Mouse (Mus musculus) C2C12 (cell line): ENCODE results near the gene Zic5.

Experiments used
- CEBPB ChIP-seq: IDR thresholded peaks from one replicate; pipeline ENCODE4 v1.6.1; 2011; ENCODE audit warnings: low read depth, mild to moderate bottlenecking, control low read depth, moderate library complexity
- CTCF ChIP-seq: IDR thresholded peaks from one replicate; pipeline ENCODE4 v1.5.1; 2011; ENCODE audit not compliant: control insufficient read depth, insufficient read depth, insufficient read length
- MAX ChIP-seq: IDR thresholded peaks from one replicate; pipeline ENCODE4 v1.6.1; 2011; ENCODE audit warnings: mild to moderate bottlenecking, control low read depth
- MYOD1 ChIP-seq: IDR thresholded peaks from one replicate; pipeline ENCODE4 v1.6.1; 2011; ENCODE audit warnings: low read depth; ENCODE audit not compliant: control insufficient read depth, insufficient read length

DNA sequence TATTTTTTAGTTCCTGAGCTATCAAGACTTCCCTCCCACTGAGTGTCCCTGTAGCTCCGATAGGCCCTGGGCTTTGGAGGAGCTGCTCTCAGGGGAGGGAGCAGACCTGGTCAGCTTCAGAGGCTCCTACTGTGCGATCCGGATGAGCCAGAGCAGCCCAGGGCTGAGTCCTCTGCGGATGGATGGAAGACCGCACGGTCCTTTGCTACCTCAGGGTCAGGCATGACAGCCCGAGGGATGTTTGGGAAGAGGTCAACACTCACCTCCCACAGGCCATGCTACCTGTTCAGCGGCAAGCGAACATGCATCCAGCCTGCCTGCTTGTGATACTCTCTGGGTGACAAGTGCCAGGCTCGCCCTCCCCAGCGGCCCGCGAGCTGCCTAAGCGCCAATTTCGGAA lies 15.7 kb upstream of the Zic5 start:
- TF ChIP-seq CTCF = no peak
- no peak for TF ChIP-seq CEBPB
- TF ChIP-seq MYOD1 = no peak
- no peak for TF ChIP-seq MAX
